17 mouse cellular contexts compared by ENCODE assay signal in the genomic region with DNA sequence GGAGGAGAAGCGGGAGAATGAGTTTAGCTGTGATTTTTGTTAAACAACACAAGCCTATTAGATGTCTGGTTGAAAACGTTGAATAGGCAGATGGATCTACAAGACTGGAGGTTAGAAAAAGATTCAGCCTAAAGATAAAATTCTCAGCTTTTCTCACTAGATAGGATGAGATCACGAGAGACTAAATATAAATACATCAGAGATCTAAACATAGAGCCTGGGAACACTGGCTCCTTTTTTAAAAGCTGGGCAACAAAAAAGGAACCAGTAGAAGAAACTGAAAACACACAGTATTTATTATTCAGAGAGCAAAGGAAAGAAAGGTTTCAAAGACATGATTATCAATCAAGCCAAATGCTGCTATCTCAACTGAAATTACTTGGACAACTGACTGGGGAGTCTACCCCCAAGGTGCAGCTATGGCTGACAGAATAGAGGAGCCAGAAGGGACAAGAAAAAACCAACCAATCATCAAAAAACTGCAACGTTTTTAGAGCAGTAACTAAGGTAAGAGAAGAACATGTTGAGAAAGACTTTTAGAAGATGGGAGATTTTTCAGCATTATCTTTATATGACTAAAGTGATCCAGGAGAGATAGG. TPM values are rescaled to one million over a fixed set of nuclear protein-coding genes. Genes with fewer than 3 reads are reported as not detected.
DNase-seq lines count a peak whose midpoint lies in the region; ATAC-seq and TF ChIP-seq lines count a peak whose summit lies in the region.
"Had no signal": no experiment of that assay in that cellular context is flagged by ENCODE, and none has a peak within 500 bp of the region (broad histone marks: within the 10 kb centered on the region; RNA-seq: fewer than 3 reads in every experiment).

No protein-coding gene starts in this region.

- DNase-seq in heart, adult 2 months, result no peak
- DNase-seq in heart, postnatal 14 days, result no peak
- DNase-seq in hindbrain, embryonic 10.5 days (ENCODE audit: low spot score), result no peak
- no peak for DNase-seq in CH12.LX (ENCODE audit: extremely low read depth)
- no peak for DNase-seq in retina, postnatal 1 day
- DNase-seq: cerebellum, postnatal 25 days; heart, adult 18-20 months; kidney, adult 8-10 months; kidney, postnatal 25 days; liver, postnatal 0 days; lung, postnatal 36 days had no signal

- no peak overlapping the region for H3K9ac ChIP-seq in heart, adult 2 months (ENCODE audit: low read depth, low read length)
- no peak overlapping the region for H3K9ac ChIP-seq in hindbrain, embryonic 13.5 days
- H3K9ac ChIP-seq in CH12.LX (ENCODE audit: insufficient read depth, low read depth), result peak overlapping the region; percentile 77
- H3K9ac ChIP-seq: forebrain, embryonic 12.5 days; liver, postnatal 0 days; neural tube, embryonic 13.5 days had no signal

- dilution Hi-C loops in CH12.LX (cut with MboI; ENCODE audit: extremely low pct_ligation_motif_present, extremely low pct_unique_long_range_greater_than_20kb, low sequenced_read_pairs), result no loop called here

- no peaks in the 10 kb centered on the region for H3K9me3 ChIP-seq in hindbrain, embryonic 13.5 days
- H3K9me3 ChIP-seq in hindbrain, embryonic 10.5 days, result no peaks in the 10 kb centered on the region
- H3K9me3 ChIP-seq in CH12.LX (replicated peaks; ENCODE audit: low read length), result no peaks in the 10 kb centered on the region
- H3K9me3 ChIP-seq: forebrain, embryonic 12.5 days; midbrain, embryonic 10.5 days; neural tube, embryonic 13.5 days had no signal

- H3K4me1 ChIP-seq in heart, adult 2 months (ENCODE audit: control insufficient read depth, insufficient read depth, low read length), result peaks cover 27% of the 10 kb centered on the region
- H3K4me1 ChIP-seq in hindbrain, embryonic 13.5 days (replicated peaks), result peaks cover 28% of the 10 kb centered on the region
- H3K4me1 ChIP-seq in hindbrain, embryonic 10.5 days (replicated peaks), result peaks cover 23% of the 10 kb centered on the region
- H3K4me1 ChIP-seq in CH12.LX (ENCODE audit: control insufficient read depth in 1 of 2, insufficient read depth in 2 of 2), result peaks cover 19 to 95% of the 10 kb centered on the region in 2 experiments
- H3K4me1 ChIP-seq in brown adipose tissue, adult 24 weeks (ENCODE audit: control insufficient read depth, insufficient read depth, insufficient read length, low read length), result peaks cover 32% of the 10 kb centered on the region

- WGBS in heart, adult 2 months, result 36% methylated on average over 4 of the region's 4 CpGs
- 79% methylated on average over 4 of the region's 4 CpGs for WGBS in hindbrain, embryonic 13.5 days
- WGBS in hindbrain, embryonic 10.5 days, result 85% methylated on average over 4 of the region's 4 CpGs

- TF ChIP-seq CTCF in heart, adult 2 months (IDR thresholded peaks at IDR 0.05), result no peak
- no peak for TF ChIP-seq CTCF in CH12.LX (conservative IDR thresholded peaks at IDR 0.05 in 1 of 2, IDR thresholded peaks at IDR 0.05 in 1 of 2; ENCODE audit: low read depth in 2 of 2, low read length in 2 of 2)

- TF ChIP-seq POLR2A in heart, adult 2 months (IDR thresholded peaks at IDR 0.05; ENCODE audit: insufficient read depth, low read depth, low read length), result no peak
- no peak for TF ChIP-seq POLR2A in CH12.LX (IDR thresholded peaks at IDR 0.05; ENCODE audit: low read depth, low read length)

- H3K79me2 ChIP-seq in heart, adult 2 months (replicated peaks; ENCODE audit: control insufficient read depth, insufficient read depth, low read length), result peaks cover 6% of the 10 kb centered on the region; the same call in 1 of the 2 replicates
- H3K79me2 ChIP-seq in CH12.LX (replicated peaks; ENCODE audit: control insufficient read depth, extremely low read depth, insufficient read depth, poor library complexity, severe bottlenecking), result peaks cover 86% of the 10 kb centered on the region

- intact Hi-C loops in heart, adult 2 months (cut with DNase I), result no loop called here
- intact Hi-C loops in heart, postnatal 14 days (cut with DNase I), result no loop called here

- no peak for ATAC-seq in hindbrain, embryonic 13.5 days (ENCODE audit: low FRiP score)
- no peak for ATAC-seq in activated CD4-positive, CD25-positive, alpha-beta regulatory T cell, adult 4 months
- ATAC-seq: liver, postnatal 0 days had no signal

- no peak for TF ChIP-seq RAD21 in CH12.LX (IDR thresholded peaks at IDR 0.05; ENCODE audit: low read depth, low read length)

- H3K36me3 ChIP-seq in heart, adult 2 months (ENCODE audit: control insufficient read depth, insufficient read depth, low read length), result peaks cover 35% of the 10 kb centered on the region
- no peaks in the 10 kb centered on the region for H3K36me3 ChIP-seq in hindbrain, embryonic 13.5 days
- H3K36me3 ChIP-seq in hindbrain, embryonic 10.5 days, result peaks cover 18% of the 10 kb centered on the region
- peaks cover 0 to 17% of the 10 kb centered on the region in 2 experiments for H3K36me3 ChIP-seq in CH12.LX (replicated peaks in 1 of 2; ENCODE audit: control insufficient read depth in 1 of 2, insufficient read depth in 1 of 2, low read length in 1 of 2)
- H3K36me3 ChIP-seq: neural tube, embryonic 13.5 days had no signal

- in situ Hi-C loops in CH12.LX (cut with MboI; ENCODE audit: low pct_ligation_motif_present, low pct_unique_long_range_greater_than_20kb, low sequenced_read_pairs), result loop anchor here (5.0 to 10.0 kb wide), 2 partner anchors 35 to 78 kb away; no protein-coding TSS in a partner anchor

- H3K4me3 ChIP-seq in heart, adult 2 months, result no peak overlapping the region
- no peak overlapping the region for H3K4me3 ChIP-seq in hindbrain, embryonic 13.5 days
- no peak overlapping the region for H3K4me3 ChIP-seq in hindbrain, embryonic 10.5 days
- peak overlapping the region in 1 of 3 experiments; percentile 17 for H3K4me3 ChIP-seq in CH12.LX (replicated peaks in 1 of 3; ENCODE audit: low read depth in 2 of 3, low read length in 2 of 3, poor library complexity in 1 of 3)
- H3K4me3 ChIP-seq in brown adipose tissue, adult 24 weeks (ENCODE audit: insufficient read depth, low read depth, low read length), result no peak overlapping the region
- H3K4me3 ChIP-seq: forebrain, embryonic 12.5 days; midbrain, embryonic 10.5 days; neural tube, embryonic 13.5 days had no signal

- H3K27me3 ChIP-seq in heart, adult 2 months (ENCODE audit: control insufficient read depth, insufficient read depth, low read length), result no peaks in the 10 kb centered on the region
- no peaks in the 10 kb centered on the region for H3K27me3 ChIP-seq in hindbrain, embryonic 13.5 days
- H3K27me3 ChIP-seq in hindbrain, embryonic 10.5 days (ENCODE audit: insufficient read depth, poor library complexity, severe bottlenecking), result no peaks in the 10 kb centered on the region
- no peaks in the 10 kb centered on the region for H3K27me3 ChIP-seq in CH12.LX (replicated peaks)
- H3K27me3 ChIP-seq: forebrain, embryonic 12.5 days; neural tube, embryonic 13.5 days had no signal

- TF ChIP-seq EP300 in heart, adult 2 months (IDR thresholded peaks at IDR 0.05; ENCODE audit: insufficient read depth, low read depth, low read length), result no peak
- TF ChIP-seq EP300 in CH12.LX (IDR thresholded peaks at IDR 0.05; ENCODE audit: low read length), result no peak

- H3K4me2 ChIP-seq in hindbrain, embryonic 13.5 days, result no peak overlapping the region
- H3K4me2 ChIP-seq in CH12.LX (ENCODE audit: insufficient read depth, low read depth, poor library complexity, severe bottlenecking), result peak overlapping the region; percentile 91
- H3K4me2 ChIP-seq: forebrain, embryonic 12.5 days; neural tube, embryonic 13.5 days had no signal

- peak overlapping the region; percentile 82 for H3K27ac ChIP-seq in heart, adult 2 months
- H3K27ac ChIP-seq in hindbrain, embryonic 13.5 days, result peak overlapping the region; percentile 58; the same call in 1 of the 2 replicates
- H3K27ac ChIP-seq in hindbrain, embryonic 10.5 days, result no peak overlapping the region
- peak overlapping the region; percentile 87 for H3K27ac ChIP-seq in CH12.LX (ENCODE audit: insufficient read depth, low read depth)
- H3K27ac ChIP-seq in brown adipose tissue, adult 24 weeks (replicated peaks; ENCODE audit: low read depth, low read length), result peak overlapping the region; percentile 57; the same call in 1 of the 2 replicates
- H3K27ac ChIP-seq: forebrain, embryonic 12.5 days; midbrain, embryonic 10.5 days; neural tube, embryonic 13.5 days had no signal

TF ChIP-seq in CH12.LX, 34 proteins besides CTCF, POLR2A, EP300 and RAD21:
- no peak for TF ChIP-seq POLR2AphosphoS2 (IDR thresholded peaks at IDR 0.05; ENCODE audit: low read depth, low read length)
- TF ChIP-seq ETS1 (conservative IDR thresholded peaks at IDR 0.05; ENCODE audit: low read depth, low read length), result peak; percentile 55; the same call in 1 of the 2 replicates
- TF ChIP-seq BHLHE40 (IDR thresholded peaks at IDR 0.05; ENCODE audit: low read depth, low read length), result peak; percentile 55
- TF ChIP-seq MXI1 (IDR thresholded peaks at IDR 0.05; ENCODE audit: low read depth, low read length), result no peak; the same call in 1 of the 2 replicates
- peak; percentile 88 for TF ChIP-seq MEF2A (IDR thresholded peaks at IDR 0.05; ENCODE audit: borderline replicate concordance, low read depth, low read length)

RNA-seq across cellular contexts. Expression of a gene that starts 10.6 kb away (rescaled TPM):
- total RNA-seq in heart, adult 2 months (2021), result 10 to 100 TPM; 22.0 to 23.3 TPM
- 24.7 and 41.3 TPM in 2 replicates for polyA plus RNA-seq in heart, adult 2 months (2012; rRNA removed)
- 10 to 100 TPM; 28.8 to 28.9 TPM for total RNA-seq in heart, postnatal 14 days (2021)
- polyA plus RNA-seq in hindbrain, embryonic 13.5 days (2015; fragmentation: Nextera tagmentation; extraction: Ambion mirVana), result 162 and 164 TPM in 2 replicates
- 212 and 247 TPM in 2 replicates for polyA plus RNA-seq in hindbrain, embryonic 10.5 days (2016; fragmentation: Nextera tagmentation; extraction: Ambion mirVana)
- 97.9 and 99.1 TPM in 2 replicates for total RNA-seq in CH12.LX (2012; rRNA removed)
- 215 and 227 TPM in 2 replicates for total RNA-seq in CH12.LX (2014; rRNA removed)
- 84.7 and 97.4 TPM in 2 replicates for polyA plus RNA-seq in CH12.LX (2012; ENCODE audit: insufficient read length, low read depth)
- 11.8 and 18.7 TPM in 2 replicates for polyA plus RNA-seq in brown adipose tissue, adult 24 weeks (2012; ENCODE audit: insufficient read depth, insufficient read length, missing spikeins)
- polyA plus RNA-seq in activated CD4-positive, CD25-positive, alpha-beta regulatory T cell, adult 4 months (2017; shearing (Covaris generic)), result 100 to 1,000 TPM; 286 to 321 TPM
